Mouse (Mus musculus): Measurements from ENCODE around the gene Zbtb45. TPM values are rescaled to one million over a fixed set of nuclear protein-coding genes. Genes with fewer than 3 reads are reported as not detected.

Zbtb45 gene
- polyA plus RNA-seq, 1 experiment: 8.2 TPM

DNA sequence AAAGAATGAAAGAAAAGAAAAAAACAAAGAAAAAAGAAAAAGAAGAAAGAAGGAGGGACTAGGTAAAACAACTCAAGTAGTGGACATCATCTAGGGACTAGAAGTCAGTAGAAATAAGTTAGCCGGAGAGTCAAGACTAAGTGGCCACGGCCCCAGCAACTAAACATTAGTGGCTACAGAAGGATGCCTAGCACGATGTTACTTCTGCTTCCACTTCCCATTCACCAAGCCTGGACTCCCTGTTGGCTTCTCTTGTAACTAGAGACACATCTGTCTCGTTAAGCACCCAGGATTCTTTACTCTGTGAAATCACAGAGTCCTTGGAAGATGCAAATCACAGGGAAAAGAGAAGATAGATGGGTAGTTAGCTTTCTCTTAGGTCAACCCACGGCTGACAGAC, 52.3 kb downstream of the Zbtb45 start:
- Histone ChIP-seq H3K36me3 (ENCODE audit: control insufficient read depth, insufficient read depth) (no peaks in the 10 kb centered on the region), H3K4me2 (ENCODE audit: low read depth) (peak overlapping the region; percentile 44), H3K4me3 (no peak overlapping the region), H3K79me2 (ENCODE audit: control insufficient read depth, insufficient read depth) (no peaks in the 10 kb centered on the region), H3ac (ENCODE audit: control insufficient read depth, insufficient read length) (no peak overlapping the region), H3K27me3 (ENCODE audit: control insufficient read depth, insufficient read depth, insufficient read length) (no peaks in the 10 kb centered on the region)
- TF ChIP-seq POLR2A (IDR thresholded peaks at IDR 0.05; ENCODE audit: insufficient read length, low read depth) (no peak), REST (IDR thresholded peaks at IDR 0.05; ENCODE audit: insufficient read depth, insufficient read length) (no peak), USF1 (IDR thresholded peaks at IDR 0.05; ENCODE audit: low read depth) (no peak), MAX (IDR thresholded peaks at IDR 0.05; ENCODE audit: low read depth) (no peak), E2F4 (IDR thresholded peaks at IDR 0.05; ENCODE audit: insufficient read depth) (no peak), POLR2AphosphoS2 (IDR thresholded peaks at IDR 0.05; ENCODE audit: insufficient read length, low read depth) (no peak), SRF (IDR thresholded peaks at IDR 0.05; ENCODE audit: control insufficient read depth, insufficient read length, low read depth) (no peak), TCF3 (IDR thresholded peaks at IDR 0.05; ENCODE audit: insufficient read length, low read depth) (no peak), CEBPB (IDR thresholded peaks at IDR 0.05; ENCODE audit: insufficient read depth, poor library complexity, severe bottlenecking) (no peak), TCF12 (IDR thresholded peaks at IDR 0.05; ENCODE audit: insufficient read depth, poor library complexity, severe bottlenecking) (no peak), MYOG (IDR thresholded peaks at IDR 0.05; ENCODE audit: control insufficient read depth in 1 of 3, insufficient read depth in 1 of 3, insufficient read length in 2 of 3, low read depth in 2 of 3) (no peak), MYOD1 (IDR thresholded peaks at IDR 0.05; ENCODE audit: control insufficient read depth in 1 of 3, insufficient read length in 2 of 3, low read depth in 2 of 3) (no peak)

GRCm38 (mm10) chr7:12954896-12955295, 54.9 kb downstream of the Zbtb45 start:
- Histone ChIP-seq H3K36me3 (ENCODE audit: control insufficient read depth, insufficient read depth) (no peaks in the 10 kb centered on the region), H3ac (ENCODE audit: control insufficient read depth, insufficient read length) (no peak overlapping the region), H3K4me3 (no peak overlapping the region), H3K27me3 (ENCODE audit: control insufficient read depth, insufficient read depth, insufficient read length) (no peaks in the 10 kb centered on the region), H3K4me2 (ENCODE audit: low read depth) (no peak overlapping the region), H3K79me2 (ENCODE audit: control insufficient read depth, insufficient read depth) (no peaks in the 10 kb centered on the region)
- TF ChIP-seq SRF (IDR thresholded peaks at IDR 0.05; ENCODE audit: control insufficient read depth, insufficient read length, low read depth) (no peak), CEBPB (IDR thresholded peaks at IDR 0.05; ENCODE audit: insufficient read depth, poor library complexity, severe bottlenecking) (no peak), MYOD1 (IDR thresholded peaks at IDR 0.05; ENCODE audit: control insufficient read depth in 1 of 3, insufficient read length in 2 of 3, low read depth in 2 of 3) (no peak), E2F4 (IDR thresholded peaks at IDR 0.05; ENCODE audit: insufficient read depth) (no peak)

Other genes with a start within 250 kb of the Zbtb45 start
- gene Zscan18, start 206.4 kb downstream of the Zbtb45 start, polyA plus RNA-seq (2012; fragmentation: generic; extraction: Trizol): 0.22 TPM
- gene Zfp329, start 191.2 kb downstream of the Zbtb45 start, polyA plus RNA-seq (2012; fragmentation: generic; extraction: Trizol): 1.0 TPM
- 11.4 TPM for gene Zfp110, start 175.3 kb downstream of the Zbtb45 start, polyA plus RNA-seq (2012; fragmentation: generic; extraction: Trizol)
- gene Zfp128, start 128.9 kb downstream of the Zbtb45 start, polyA plus RNA-seq (2012; fragmentation: generic; extraction: Trizol): 1.2 TPM
- 3.1 TPM for gene Zscan22, start 112.2 kb downstream of the Zbtb45 start, polyA plus RNA-seq (2012; fragmentation: generic; extraction: Trizol)
- gene Rps5, start 87.7 kb downstream of the Zbtb45 start, polyA plus RNA-seq (2012; fragmentation: generic; extraction: Trizol): 2,432 TPM
- gene Rnf225, start 82.6 kb downstream of the Zbtb45 start, polyA plus RNA-seq (2012; fragmentation: generic; extraction: Trizol): 0.91 TPM
- gene Zfp324, start 44.2 kb downstream of the Zbtb45 start, polyA plus RNA-seq (2012; fragmentation: generic; extraction: Trizol): 1.9 TPM
- gene Zfp446, start 32.2 kb downstream of the Zbtb45 start, polyA plus RNA-seq (2012; fragmentation: generic; extraction: Trizol): 1.7 TPM
- not detected for gene Slc27a5, start 11.8 kb downstream of the Zbtb45 start, polyA plus RNA-seq (2012; fragmentation: generic; extraction: Trizol)
- gene Trim28, start 10.9 kb downstream of the Zbtb45 start, polyA plus RNA-seq (2012; fragmentation: generic; extraction: Trizol): 252 TPM
- gene Chmp2a, start 24.8 kb upstream of the Zbtb45 start, polyA plus RNA-seq (2012; fragmentation: generic; extraction: Trizol): 189 TPM
- 227 TPM for gene Ube2m, start 28.2 kb upstream of the Zbtb45 start, polyA plus RNA-seq (2012; fragmentation: generic; extraction: Trizol)
- 0.37 TPM for gene Mzf1, start 44.7 kb upstream of the Zbtb45 start, polyA plus RNA-seq (2012; fragmentation: generic; extraction: Trizol)
- gene Vmn1r85, start 85.1 kb upstream of the Zbtb45 start, polyA plus RNA-seq (2012; fragmentation: generic; extraction: Trizol): not detected
- gene Vmn1r86, start 109.9 kb upstream of the Zbtb45 start, polyA plus RNA-seq (2012; fragmentation: generic; extraction: Trizol): not detected
- gene Vmn1r87, start 130.1 kb upstream of the Zbtb45 start, polyA plus RNA-seq (2012; fragmentation: generic; extraction: Trizol): not detected
- gene Vmn1r88, start 149.5 kb upstream of the Zbtb45 start, polyA plus RNA-seq (2012; fragmentation: generic; extraction: Trizol): not detected
- not detected for gene Vmn1r89, start 203.0 kb upstream of the Zbtb45 start, polyA plus RNA-seq (2012; fragmentation: generic; extraction: Trizol)